Mouse (Mus musculus) urinary bladder, postnatal 10 days (tissue): ENCODE data around the gene Socs3.

Experiments
- DNase-seq: peaks from one replicate; pipeline ENCODE4 v3.0.0; 2022; ENCODE audit warnings: low spot score

The Socs3 gene

DNA sequence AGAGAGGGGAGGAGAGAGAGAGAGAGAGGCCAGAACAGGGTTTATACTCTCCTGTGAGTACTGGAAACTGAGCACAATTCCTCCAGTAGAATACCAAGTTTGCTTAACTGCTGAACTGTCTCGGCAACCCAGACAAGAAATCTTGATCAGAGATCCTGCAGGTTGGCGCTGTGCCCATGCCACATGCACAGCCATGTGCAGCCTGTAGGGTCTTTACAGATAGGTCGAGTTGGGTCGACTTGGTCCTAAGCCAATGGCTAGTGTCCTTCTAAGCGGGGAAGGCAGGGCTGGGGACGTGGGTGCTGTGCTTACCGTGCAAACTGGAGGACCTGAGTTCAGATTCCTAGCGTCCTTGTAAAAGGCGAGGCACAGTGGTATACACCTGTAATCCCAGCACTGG lies 15.0 kb downstream of the Socs3 start:
- no peak for DNase-seq

DNA sequence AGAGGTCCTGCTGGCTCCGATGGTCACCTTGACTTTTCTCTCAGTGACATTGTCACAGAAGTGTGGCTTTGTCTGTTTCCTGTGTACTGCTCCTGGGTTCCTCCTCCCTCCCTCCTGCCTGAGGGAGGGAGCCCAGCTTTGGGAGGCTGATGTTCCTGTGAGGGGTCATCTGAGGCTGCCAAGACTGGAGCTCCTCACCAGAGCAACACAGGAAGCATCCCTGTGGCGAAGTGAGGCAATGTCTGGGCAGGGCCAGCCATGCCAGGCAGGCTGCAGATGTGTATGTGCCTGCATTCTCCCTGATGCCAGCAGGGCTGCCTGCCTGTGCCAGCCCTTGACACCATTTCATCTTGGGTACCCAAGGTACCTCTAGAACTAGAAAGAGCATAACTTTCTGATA lies 15.8 kb downstream of the Socs3 start:
- no peak for DNase-seq

DNA sequence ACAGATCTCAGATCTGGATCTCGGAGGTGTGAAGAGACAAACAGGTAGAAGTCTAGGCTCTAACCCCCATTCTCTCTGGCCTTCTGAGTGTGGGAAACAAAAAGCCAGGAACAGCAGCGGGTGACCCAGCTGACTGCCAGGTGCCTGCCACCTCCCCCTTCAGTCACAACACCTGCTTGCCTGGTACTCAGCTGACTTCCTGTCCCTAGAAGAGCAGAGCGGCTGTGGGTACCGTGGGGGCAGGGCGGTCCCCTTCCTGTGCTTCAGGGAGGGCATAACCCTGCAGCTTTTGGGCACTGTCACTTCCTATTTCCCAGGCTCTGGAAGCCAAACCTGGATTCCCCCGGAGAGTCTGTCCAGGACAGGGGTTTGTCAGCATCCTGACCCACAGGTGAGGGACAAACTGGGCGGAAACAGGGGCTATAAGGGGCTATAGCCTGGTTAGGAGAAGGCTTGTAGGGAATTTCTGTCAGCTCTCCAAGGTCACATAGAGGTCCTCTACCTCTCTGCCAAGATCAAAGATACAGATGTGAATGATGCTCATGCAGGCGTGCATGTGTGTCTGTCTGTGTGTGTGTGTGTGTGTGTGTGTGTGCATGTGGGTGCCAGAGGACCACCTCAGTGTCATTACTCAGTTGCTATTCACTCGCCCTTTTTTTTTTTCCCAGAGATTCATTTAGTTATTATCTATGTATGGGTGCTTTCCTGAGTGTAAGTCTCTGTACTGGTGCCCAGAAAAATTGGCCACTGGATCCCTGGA lies 17.5 kb downstream of the Socs3 start:
- DNase-seq = no peak

GRCm38 (mm10) chr11:117951391-117951790 lies 18.5 kb downstream of the Socs3 start:
- no peak for DNase-seq

GRCm38 (mm10) chr11:117949392-117950091 lies 20.3 kb downstream of the Socs3 start:
- peak; percentile 51 for DNase-seq

DNA sequence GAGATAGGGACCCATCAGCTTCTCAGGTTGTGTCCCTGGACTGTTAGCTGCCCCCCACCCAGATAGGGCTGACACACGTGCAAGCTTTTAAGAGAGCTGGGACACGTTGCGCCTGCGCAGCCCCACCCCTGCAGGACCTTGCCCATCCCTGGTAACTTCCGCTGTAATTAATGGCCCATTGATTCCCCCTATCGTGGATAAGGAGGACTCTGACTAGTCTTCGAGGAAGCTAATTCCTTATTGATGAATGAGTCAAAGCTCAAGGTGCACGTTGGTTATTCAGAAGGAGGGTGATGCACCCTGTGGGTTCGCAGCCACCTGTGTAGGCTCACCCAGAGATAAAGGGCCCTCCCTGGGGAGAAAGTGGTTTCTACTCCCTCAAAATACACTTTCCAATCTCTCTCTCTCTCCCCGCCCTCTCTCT lies 22.8 kb downstream of the Socs3 start:
- no peak for DNase-seq

- DNase-seq = no peak
These were observed 23.5 kb downstream of the Socs3 start for GRCm38 (mm10) chr11:117946195-117946979.

DNA sequence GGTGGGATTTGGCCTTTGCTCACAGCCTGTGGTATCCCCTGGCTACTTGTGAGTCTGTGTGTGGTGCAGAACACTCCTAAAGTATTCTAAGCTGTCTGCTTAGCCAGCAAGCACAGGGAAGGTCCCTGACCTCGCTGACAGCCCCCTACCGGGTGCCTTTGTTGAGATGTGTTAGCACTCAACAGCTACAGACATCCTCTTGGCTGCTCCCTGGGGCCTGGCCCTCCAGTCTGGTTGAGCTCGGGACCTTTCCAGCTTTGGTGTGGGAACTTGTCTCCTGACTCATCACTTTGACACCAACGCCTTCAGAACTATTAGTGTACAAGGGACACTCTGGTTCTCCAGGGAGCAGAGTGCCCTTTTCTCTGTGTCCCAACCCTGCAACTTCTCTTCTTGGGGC lies 28.0 kb downstream of the Socs3 start:
- DNase-seq = no peak

DNA sequence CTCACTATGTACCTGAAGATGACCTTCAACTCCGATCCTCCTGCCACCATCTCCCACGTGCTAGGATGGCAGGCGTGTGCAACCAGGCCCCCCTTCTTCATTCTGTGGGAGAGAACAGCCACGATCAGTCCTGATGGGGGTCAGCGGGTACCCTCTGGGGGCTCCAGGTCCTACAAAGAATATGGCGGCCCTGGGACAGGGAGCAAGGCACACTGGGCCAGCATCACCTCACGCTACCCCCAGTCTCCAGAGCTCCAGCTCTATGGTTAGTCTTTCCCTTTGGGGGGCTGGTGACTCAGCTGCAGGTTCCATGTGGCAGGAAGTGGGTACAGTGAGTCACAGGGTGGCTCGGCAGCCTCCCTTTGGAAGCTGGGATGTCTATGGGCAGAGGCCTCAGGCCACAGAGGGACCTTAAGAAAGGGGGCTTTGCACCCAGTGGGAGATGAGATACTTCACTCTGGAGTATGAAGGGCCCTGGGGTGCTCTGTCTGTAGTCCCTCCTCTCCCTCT lies 28.5 kb downstream of the Socs3 start:
- DNase-seq = no peak

- no peak for DNase-seq
These were observed 29.0 kb downstream of the Socs3 start for GRCm38 (mm10) chr11:117940881-117941280.

DNA sequence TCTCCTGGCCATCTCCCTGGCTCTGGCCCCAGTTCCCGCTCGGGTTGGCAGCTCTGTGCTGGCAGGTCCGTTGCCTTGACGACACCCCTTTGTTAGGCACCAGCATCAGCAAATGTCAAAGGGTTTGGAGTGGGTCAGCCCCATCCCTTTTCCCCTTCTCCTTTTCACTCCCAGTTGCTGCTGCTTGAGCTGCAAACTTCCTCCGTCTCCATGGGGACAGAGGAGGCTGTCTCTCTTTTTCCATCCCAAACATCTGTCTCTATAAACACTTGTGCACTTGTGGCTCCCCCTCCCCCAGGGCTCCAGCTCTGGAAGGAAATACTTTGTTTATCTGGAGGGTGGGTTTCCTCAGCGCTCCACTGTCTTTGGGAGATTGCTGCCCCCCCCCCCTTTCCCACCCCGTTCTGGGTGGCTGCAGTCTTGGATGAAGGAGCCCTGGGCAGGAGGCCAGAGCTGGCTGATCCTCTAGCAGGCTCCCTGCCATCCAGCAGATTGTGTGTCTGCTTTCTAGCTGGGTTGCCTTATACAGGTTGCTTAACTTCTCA lies 30.0 kb downstream of the Socs3 start:
- DNase-seq = no peak

DNA sequence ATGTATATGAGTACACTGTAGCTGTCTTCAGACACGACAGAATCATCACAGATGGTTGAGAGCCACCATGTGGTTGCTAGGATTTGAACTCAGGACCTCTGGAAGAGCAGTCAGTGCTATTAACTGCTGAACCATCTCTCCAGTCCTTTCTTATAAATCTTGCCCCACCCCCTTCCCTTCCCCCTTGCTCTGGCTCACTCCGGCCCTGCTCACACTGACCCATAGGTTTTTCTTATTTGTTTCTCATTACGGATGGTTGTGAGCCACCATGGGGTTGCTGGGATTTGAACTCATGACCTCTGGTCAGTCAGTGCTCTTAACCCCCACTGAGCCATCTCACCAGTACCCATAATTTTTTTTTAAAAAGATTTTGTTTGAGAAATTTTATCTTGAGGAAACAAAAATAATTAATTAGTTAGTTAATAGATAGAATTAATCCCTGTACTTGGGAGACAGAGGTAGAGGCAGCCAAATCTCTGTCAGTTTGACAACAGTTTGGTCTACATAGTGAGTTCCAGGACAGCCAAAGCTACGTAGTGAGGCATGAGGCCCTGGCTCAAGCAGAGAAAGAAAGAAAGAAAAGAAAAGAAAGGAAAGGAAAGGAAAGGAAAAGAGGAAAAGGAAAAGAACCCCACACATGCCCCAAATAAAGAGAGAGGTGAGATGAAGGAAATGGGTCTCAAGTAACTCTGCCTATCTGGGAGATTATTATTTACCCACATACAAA lies 30.7 kb downstream of the Socs3 start:
- no peak for DNase-seq

GRCm38 (mm10) chr11:117936202-117936601 lies 33.6 kb downstream of the Socs3 start:
- peak; percentile 49 for DNase-seq

DNA sequence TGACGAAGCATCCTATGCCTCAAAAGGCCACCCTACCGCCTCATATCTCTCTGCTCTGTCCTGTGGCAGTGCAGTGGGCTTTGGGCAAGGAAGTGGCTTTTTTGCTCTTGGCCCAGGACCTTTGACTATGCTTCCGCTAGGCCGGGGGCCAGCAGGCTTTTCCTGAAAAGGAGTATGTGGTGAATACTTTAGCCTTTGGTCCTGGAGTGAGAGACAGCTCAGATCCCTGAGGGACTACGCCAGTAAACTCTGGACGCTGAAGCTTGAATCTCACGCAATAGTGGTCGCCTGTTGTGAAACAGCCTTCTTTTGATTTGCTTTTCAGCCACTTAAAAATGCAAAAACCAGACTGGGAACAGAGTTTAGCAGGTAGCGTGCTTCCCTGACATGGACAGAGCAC lies 34.2 kb downstream of the Socs3 start:
- no peak for DNase-seq

- DNase-seq = no peak
These were observed 35.1 kb downstream of the Socs3 start for GRCm38 (mm10) chr11:117934576-117935368.

DNA sequence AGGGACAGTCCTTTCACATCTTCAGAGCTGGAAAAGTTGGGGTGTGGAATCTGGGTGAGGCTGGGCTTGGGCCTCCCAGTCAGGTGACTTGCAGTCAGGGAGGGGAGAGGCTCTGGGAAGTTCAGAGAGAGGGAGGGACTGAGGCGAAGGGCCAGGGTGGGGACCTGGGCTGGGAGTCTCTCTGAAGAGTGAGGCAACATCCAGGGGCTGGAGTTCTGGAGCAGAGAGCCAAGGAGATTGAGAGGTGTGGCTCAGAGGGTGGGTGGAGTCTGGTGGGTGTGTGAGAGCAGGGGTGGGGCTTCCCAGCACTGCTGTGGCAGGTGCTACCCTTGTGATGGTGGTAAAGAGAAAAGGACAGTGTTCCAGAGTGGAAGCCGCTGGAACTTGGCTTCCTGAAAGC lies 35.7 kb downstream of the Socs3 start:
- DNase-seq = no peak

- no peak for DNase-seq
These were observed 37.7 kb downstream of the Socs3 start for GRCm38 (mm10) chr11:117932195-117932594.

- no peak for DNase-seq
These were observed 38.3 kb downstream of the Socs3 start for GRCm38 (mm10) chr11:117931576-117931975.

GRCm38 (mm10) chr11:117930781-117931338 lies 39.0 kb downstream of the Socs3 start:
- DNase-seq = no peak

DNA sequence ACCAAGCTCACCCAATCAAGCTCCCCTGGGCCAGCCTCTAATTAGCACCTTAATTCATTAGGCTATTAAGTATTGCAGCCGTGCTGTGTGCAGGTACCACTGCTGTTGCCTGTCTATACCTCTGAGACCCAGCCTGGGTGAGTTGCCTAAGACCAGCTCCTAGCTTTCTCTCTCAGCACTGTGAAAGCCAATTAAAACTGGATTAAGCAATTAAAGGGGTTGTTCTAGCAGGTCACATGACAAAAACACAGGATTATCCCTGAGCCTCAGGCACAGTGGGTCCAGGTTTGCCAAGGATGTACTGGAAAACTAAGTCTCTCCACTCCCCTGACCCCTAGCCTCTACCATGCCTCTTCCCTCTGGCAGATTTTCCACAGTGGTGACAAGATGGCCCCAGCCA lies 44.3 kb downstream of the Socs3 start:
- no peak for DNase-seq

GRCm38 (mm10) chr11:117924466-117924865 lies 45.4 kb downstream of the Socs3 start:
- no peak for DNase-seq
